Mouse (Mus musculus) heart, embryonic 14.5 days (tissue): ENCODE results near the gene Ms4a1. TPM values are rescaled to one million over a fixed set of nuclear protein-coding genes. Genes with fewer than 3 reads are reported as not detected.

Experiments
- ATAC-seq: fragments of 200-750 bp; cut with Nextera tagmentation; 2 replicates; pipeline ENCODE4 v1.8.0; 2017; ENCODE audit warnings: low read depth, moderate TSS enrichment; ENCODE audit not compliant: insufficient number of reproducible peaks, insufficient read depth, low FRiP score
- H3K27ac ChIP-seq, 2 experiments: fragments of 200-500 bp in 1 of 2; fragments of 300-500 bp in 1 of 2; sonication (generic) in 1 of 2; replicated peaks in 1 of 2; 2 replicates each; pipeline ENCODE4 v1.5.1; 2012 to 2014; ENCODE audit warnings: low read depth in 2 of 2, low read length in 2 of 2, control low read depth in 1 of 2, mild to moderate bottlenecking in 1 of 2, mixed read lengths in 1 of 2; ENCODE audit not compliant: control insufficient read depth in 1 of 2, insufficient read depth in 1 of 2
- H3K27me3 ChIP-seq: fragments of 300-500 bp; sonication (generic); 2 replicates; pipeline ENCODE4 v1.6.1; 2014; ENCODE audit warnings: mild to moderate bottlenecking, low read length, control low read depth; ENCODE audit not compliant: control insufficient read depth, insufficient read depth
- H3K36me3 ChIP-seq: fragments of 300-500 bp; sonication (generic); 2 replicates; pipeline ENCODE4 v1.6.1; 2014; ENCODE audit warnings: mild to moderate bottlenecking, control low read depth, low read length, mixed read lengths; ENCODE audit not compliant: control insufficient read depth, insufficient read depth
- H3K4me1 ChIP-seq, 2 experiments: fragments of 200-500 bp in 1 of 2; fragments of 300-500 bp in 1 of 2; sonication (generic) in 1 of 2; 2 replicates each; pipeline ENCODE4 v1.6.1; 2012 to 2014; ENCODE audit warnings: low read length in 2 of 2, control low read depth in 1 of 2, mixed read lengths in 1 of 2; ENCODE audit not compliant: control insufficient read depth in 2 of 2, insufficient read depth in 2 of 2
- H3K4me2 ChIP-seq: fragments of 300-500 bp; sonication (generic); 2 replicates; pipeline ENCODE4 v1.6.1; 2014; ENCODE audit warnings: mild to moderate bottlenecking, low read length
- H3K4me3 ChIP-seq, 2 experiments: fragments of 200-500 bp in 1 of 2; fragments of 300-500 bp in 1 of 2; sonication (generic) in 1 of 2; 2 replicates each; pipeline ENCODE4 v1.5.1; 2012 to 2014; ENCODE audit warnings: low read length in 2 of 2, mild to moderate bottlenecking in 2 of 2, control low read depth in 1 of 2, low read depth in 1 of 2, moderate library complexity in 1 of 2; ENCODE audit not compliant: control insufficient read depth in 1 of 2, insufficient read depth in 1 of 2
- H3K9ac ChIP-seq: fragments of 300-500 bp; sonication (generic); 2 replicates; pipeline ENCODE4 v1.6.1; 2014; ENCODE audit warnings: mild to moderate bottlenecking, low read length
- H3K9me3 ChIP-seq: fragments of 300-500 bp; sonication (generic); 2 replicates; pipeline ENCODE4 v1.6.1; 2016; ENCODE audit warnings: low read length, control low read depth; ENCODE audit not compliant: control insufficient read depth
- WGBS: fragments of 180-500 bp; shearing (Covaris S2); extraction: QIAGEN DNeasy Blood & Tissue Kit; methylation state at CpG from one replicate; pipeline ENCODE4 v1.1.7; 2014; 5-methylcytosine and 5-hydroxymethylcytosine counted together
- polyA plus RNA-seq: library from polyadenylated mRNA; unstranded; fragments of >200 nt; fragmentation: Nextera tagmentation; extraction: Ambion mirVana; gene quantifications from 2 replicates; pipeline ENCODE4 v1.2.1, GENCODE M21; 2014

Gene Ms4a1
- polyA plus RNA-seq, 1 experiment from 2014 or later: not detected

GRCm38 (mm10) chr19:11242560-11242959 lies 23.5 kb downstream of the Ms4a1 start:
- ATAC-seq: no peak
- H3K4me1 ChIP-seq: no peaks in the 10 kb centered on the region
- no peak overlapping the region for H3K4me2 ChIP-seq
- no peaks in the 10 kb centered on the region for H3K9me3 ChIP-seq
- H3K27ac ChIP-seq: no peak overlapping the region
- no peak overlapping the region for H3K9ac ChIP-seq
- no peaks in the 10 kb centered on the region for H3K36me3 ChIP-seq
- H3K4me3 ChIP-seq: no peak overlapping the region
- 68% methylated on average over 5 of the region's 5 CpGs for WGBS
- no peaks in the 10 kb centered on the region for H3K27me3 ChIP-seq

GRCm38 (mm10) chr19:11235820-11236219 lies 30.2 kb downstream of the Ms4a1 start:
- Histone ChIP-seq H3K9me3 (no peaks in the 10 kb centered on the region), H3K27ac (no peak overlapping the region), H3K36me3 (no peaks in the 10 kb centered on the region), H3K4me1 (no peaks in the 10 kb centered on the region), H3K27me3 (no peaks in the 10 kb centered on the region), H3K9ac (no peak overlapping the region), H3K4me2 (no peak overlapping the region), H3K4me3 (no peak overlapping the region)
- no peak for ATAC-seq

GRCm38 (mm10) chr19:11234921-11235735 lies 30.9 kb downstream of the Ms4a1 start:
- no peak overlapping the region for H3K4me2 ChIP-seq
- no peaks in the 10 kb centered on the region for H3K9me3 ChIP-seq
- H3K4me3 ChIP-seq: no peak overlapping the region
- no peak for ATAC-seq
- 66% methylated on average over 5 of the region's 5 CpGs for WGBS
- H3K27ac ChIP-seq: no peak overlapping the region
- H3K36me3 ChIP-seq: no peaks in the 10 kb centered on the region
- H3K9ac ChIP-seq: no peak overlapping the region
- no peaks in the 10 kb centered on the region for H3K4me1 ChIP-seq
- no peaks in the 10 kb centered on the region for H3K27me3 ChIP-seq

GRCm38 (mm10) chr19:11234244-11234643 lies 31.8 kb downstream of the Ms4a1 start:
- ATAC-seq: no peak
- H3K36me3 ChIP-seq: no peaks in the 10 kb centered on the region
- H3K9ac ChIP-seq: no peak overlapping the region
- no peaks in the 10 kb centered on the region for H3K27me3 ChIP-seq
- H3K27ac ChIP-seq: no peak overlapping the region
- H3K4me2 ChIP-seq: no peak overlapping the region
- H3K9me3 ChIP-seq: no peaks in the 10 kb centered on the region
- H3K4me3 ChIP-seq: no peak overlapping the region
- no peaks in the 10 kb centered on the region for H3K4me1 ChIP-seq
- 62% methylated on average over 5 of the region's 5 CpGs for WGBS

- no peaks in the 10 kb centered on the region for H3K36me3 ChIP-seq
- no peak within 1 kb of the TSS for H3K9ac ChIP-seq
- no peaks in the 10 kb centered on the region for H3K4me1 ChIP-seq
- H3K9me3 ChIP-seq: no peaks in the 10 kb centered on the region
- no peak for ATAC-seq
- H3K4me2 ChIP-seq: no peak within 1 kb of the TSS
- no peak within 1 kb of the TSS for H3K4me3 ChIP-seq
- WGBS: 60% methylated on average over 5 of the region's 5 CpGs
- no peak within 1 kb of the TSS for H3K27ac ChIP-seq
- H3K27me3 ChIP-seq: no peaks in the 10 kb centered on the region
Measured at GRCm38 (mm10) chr19:11232348-11232747, 33.7 kb downstream of the Ms4a1 start, which contains the start of gene Ms4a12. Ms4a12 (minus strand) TSS chr19:11232448.

Other genes with a start within 250 kb of the Ms4a1 start
- not detected in 2 replicates for gene Ms4a18, start 248.2 kb downstream of the Ms4a1 start, polyA plus RNA-seq
- gene Ms4a8a, start 185.1 kb downstream of the Ms4a1 start, polyA plus RNA-seq: not detected in 2 replicates
- gene 1700017D01Rik, start 135.4 kb downstream of the Ms4a1 start, polyA plus RNA-seq: not detected in 2 replicates
- not detected in 2 replicates for gene 1700025F22Rik, start 100.9 kb downstream of the Ms4a1 start, polyA plus RNA-seq
- not detected in 2 replicates for gene Ms4a13, start 69.5 kb downstream of the Ms4a1 start, polyA plus RNA-seq
- not detected in 2 replicates for gene Ms4a12, start 33.8 kb downstream of the Ms4a1 start, polyA plus RNA-seq
- not detected in 2 replicates for gene Ms4a5, start 17.6 kb upstream of the Ms4a1 start, polyA plus RNA-seq
- 0.12 TPM in 1 of 2 replicates, not detected in the other for gene Ms4a14, start 48.2 kb upstream of the Ms4a1 start, polyA plus RNA-seq
- gene Ms4a7, start 69.9 kb upstream of the Ms4a1 start, polyA plus RNA-seq: 4.6 and 4.8 TPM in 2 replicates
- gene Ms4a4a, start 109.3 kb upstream of the Ms4a1 start, polyA plus RNA-seq: 3.3 and 3.7 TPM in 2 replicates
- gene Ms4a4c, start 138.5 kb upstream of the Ms4a1 start, polyA plus RNA-seq: 1.3 and 1.4 TPM in 2 replicates
- gene Ms4a4b, start 177.3 kb upstream of the Ms4a1 start, polyA plus RNA-seq: not detected in 2 replicates
- 4.6 and 5.6 TPM in 2 replicates for gene Ms4a6c, start 203.1 kb upstream of the Ms4a1 start, polyA plus RNA-seq
- not detected in 2 replicates for gene Gm8369, start 219.7 kb upstream of the Ms4a1 start, polyA plus RNA-seq